Mouse (Mus musculus) A20 (cell line): ENCODE data around the gene Pi4k2b.
A peak's percentile ranks its signal among the peaks of the same experiment; 100 is the strongest.
"Not testable (repeated sequence)": the region's sequence is repeated elsewhere in the genome, so short reads cannot be mapped to it uniquely, and the experiment has no call there.

Experiments used
- DNase-seq: peaks from one replicate; pipeline ENCODE4 v3.0.0-alpha.2; 2011; ENCODE audit warnings: low read depth, low spot score

Gene Pi4k2b

DNA sequence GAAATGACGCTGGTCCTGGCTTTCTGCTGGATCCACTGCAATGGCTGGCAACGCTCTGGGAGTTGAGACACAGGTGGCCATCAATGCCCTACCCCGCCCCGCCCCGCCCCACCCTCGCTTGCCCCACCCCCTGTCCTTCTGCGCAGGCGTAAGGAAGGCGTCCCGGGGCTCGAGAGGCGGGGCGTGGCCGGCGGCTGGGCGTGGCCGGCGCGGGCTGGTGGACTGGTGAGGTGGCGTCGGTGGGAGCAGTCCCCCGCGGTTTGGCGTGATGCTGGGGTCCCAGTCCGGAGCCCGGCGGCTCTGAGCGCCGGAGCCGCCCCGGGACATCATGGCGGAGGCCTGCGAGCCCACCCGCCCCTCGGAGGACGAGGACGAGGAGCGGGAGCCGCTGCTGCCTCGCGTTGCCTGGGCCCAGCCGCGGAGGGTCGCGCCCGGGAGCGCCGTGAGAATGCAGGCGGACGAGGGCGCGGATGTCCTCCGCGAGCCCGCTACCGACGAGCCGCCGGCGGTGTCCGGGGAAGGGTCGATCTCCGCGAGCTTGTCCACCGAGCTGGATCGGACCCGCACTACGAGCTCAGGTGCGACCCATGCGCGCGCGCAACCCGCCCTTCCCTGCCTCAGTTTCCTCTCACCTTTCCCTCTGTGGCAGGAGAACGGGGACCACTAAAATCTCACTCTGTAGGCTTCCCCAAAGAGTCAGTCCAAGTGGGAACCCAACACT lies at the start of gene Pi4k2b:
TSS of gene Pi4k2b (plus strand) at position 184 of the 721 bp plus-strand sequence.
- peak; percentile 85 for DNase-seq

GRCm38 (mm10) chr5:52697291-52697690 lies 44.1 kb upstream of the Pi4k2b start:
- DNase-seq = no peak

DNA sequence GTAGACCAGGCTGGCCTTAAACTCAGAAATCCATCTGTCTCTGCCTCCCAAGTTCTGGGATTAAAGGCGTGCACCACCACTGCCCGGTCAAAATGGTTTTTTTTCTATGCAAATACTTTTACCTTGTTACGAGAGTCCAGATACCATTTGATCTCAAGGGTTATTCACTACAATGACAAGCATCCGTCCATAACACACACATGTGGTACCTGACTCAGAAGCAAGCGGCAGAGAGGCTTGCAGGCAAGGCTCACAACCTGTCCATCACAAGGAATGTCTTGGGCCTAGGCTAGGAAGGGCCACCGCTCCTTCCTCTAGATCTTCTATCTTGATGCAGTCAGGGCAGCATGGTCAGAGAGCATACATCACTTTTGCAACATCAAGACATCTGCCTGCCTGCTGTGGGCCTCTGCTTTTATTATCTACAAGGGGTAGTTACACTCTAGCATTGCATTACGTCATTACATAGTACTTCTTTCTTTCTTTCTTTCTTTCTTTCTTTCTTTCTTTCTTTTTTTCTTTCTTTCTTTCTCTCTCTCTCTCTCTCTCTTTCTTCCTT lies 43.4 kb upstream of the Pi4k2b start:
- DNase-seq = not testable (repeated sequence)

DNA sequence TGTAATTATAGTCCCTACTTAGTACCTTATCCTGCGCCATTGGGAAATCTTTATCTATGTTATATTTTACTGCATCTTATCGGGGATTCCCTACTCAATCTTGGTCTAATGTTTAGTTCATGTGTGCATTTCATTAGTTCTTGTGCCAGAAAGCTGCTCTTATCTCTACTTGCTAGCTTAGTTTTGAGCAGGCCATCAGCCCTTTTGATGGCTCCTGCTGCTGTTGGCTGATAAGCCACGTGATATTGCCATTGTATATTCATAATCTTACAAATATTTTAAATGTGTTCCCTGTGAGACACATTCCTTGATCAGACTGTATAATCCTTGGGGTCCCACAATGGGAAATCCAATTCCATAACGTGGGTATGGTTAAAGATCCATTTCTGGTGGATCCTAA lies 36.8 kb upstream of the Pi4k2b start:
- DNase-seq = no peak

GRCm38 (mm10) chr5:52712704-52713103 lies 28.7 kb upstream of the Pi4k2b start:
- no peak for DNase-seq

GRCm38 (mm10) chr5:52716742-52717448 lies 24.5 kb upstream of the Pi4k2b start:
- DNase-seq = no peak

- no peak for DNase-seq
These were observed 20.4 kb upstream of the Pi4k2b start for GRCm38 (mm10) chr5:52721003-52721402.

DNA sequence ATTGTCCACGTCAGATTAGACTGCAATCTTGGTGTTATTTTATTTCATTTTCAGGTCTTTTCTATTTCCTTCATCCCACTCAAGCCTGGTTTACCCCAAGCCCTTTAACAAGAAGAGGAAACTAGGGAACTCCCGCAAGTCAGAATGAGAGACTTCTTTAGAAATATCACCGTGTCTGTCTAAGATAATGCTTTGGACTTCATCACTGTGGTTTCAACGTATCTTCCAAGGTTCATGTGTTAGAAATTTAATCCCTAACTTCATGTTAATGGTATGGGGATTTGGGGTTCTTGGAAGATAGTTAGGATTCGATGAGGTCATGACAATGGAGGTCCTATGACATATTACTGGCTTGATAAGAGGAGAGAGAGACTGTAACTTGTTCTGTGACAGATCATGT lies 13.6 kb upstream of the Pi4k2b start:
- no peak for DNase-seq

- no peak for DNase-seq
These were observed 8.6 kb upstream of the Pi4k2b start for GRCm38 (mm10) chr5:52732811-52733210.

- DNase-seq = no peak
These were observed 5.3 kb upstream of the Pi4k2b start for GRCm38 (mm10) chr5:52736046-52736445.

- peak; percentile 75 for DNase-seq
These were observed 889 bp downstream of the Pi4k2b start for GRCm38 (mm10) chr5:52742112-52742813.

GRCm38 (mm10) chr5:52743231-52743630 lies 1.9 kb downstream of the Pi4k2b start:
- DNase-seq = no peak

DNA sequence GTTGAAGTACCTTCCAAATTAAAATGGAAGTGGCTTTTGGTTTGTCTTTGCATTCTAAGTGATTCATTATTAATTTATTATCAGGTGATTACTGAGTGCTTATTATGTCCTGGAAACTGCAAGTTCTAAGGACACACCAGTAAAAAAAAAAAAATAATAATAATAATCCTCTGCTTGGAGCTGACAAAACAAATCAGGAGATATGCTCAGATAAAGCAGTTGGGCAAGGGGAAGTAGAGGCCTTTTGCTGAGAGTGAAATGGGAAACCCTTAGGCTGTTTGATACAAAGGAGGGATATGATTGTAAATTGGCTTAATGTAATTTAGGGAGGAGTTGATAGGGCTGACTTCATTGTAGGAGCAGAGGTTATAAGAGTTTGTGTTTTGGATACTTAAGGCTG lies 5.5 kb downstream of the Pi4k2b start:
- DNase-seq = no peak

DNA sequence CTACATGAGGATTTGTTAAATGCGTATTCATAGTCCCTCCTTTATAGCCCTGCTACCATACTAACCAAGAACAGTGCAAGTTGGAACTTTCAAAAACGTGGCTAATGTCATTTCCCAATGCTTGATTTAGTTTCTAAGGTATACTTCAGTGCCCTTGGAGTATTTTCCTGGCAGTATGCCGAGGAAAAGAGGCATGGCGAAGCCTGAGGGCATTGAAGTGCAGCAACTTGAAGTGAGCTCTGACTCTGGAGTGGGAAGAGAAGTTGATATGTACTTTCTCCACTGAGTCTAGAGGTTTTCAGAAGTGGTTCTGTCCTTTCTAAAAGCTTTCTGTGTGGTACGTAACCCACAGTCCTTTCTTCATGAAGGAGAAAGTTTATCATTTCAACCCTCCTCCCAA lies 7.4 kb downstream of the Pi4k2b start:
- no peak for DNase-seq

DNA sequence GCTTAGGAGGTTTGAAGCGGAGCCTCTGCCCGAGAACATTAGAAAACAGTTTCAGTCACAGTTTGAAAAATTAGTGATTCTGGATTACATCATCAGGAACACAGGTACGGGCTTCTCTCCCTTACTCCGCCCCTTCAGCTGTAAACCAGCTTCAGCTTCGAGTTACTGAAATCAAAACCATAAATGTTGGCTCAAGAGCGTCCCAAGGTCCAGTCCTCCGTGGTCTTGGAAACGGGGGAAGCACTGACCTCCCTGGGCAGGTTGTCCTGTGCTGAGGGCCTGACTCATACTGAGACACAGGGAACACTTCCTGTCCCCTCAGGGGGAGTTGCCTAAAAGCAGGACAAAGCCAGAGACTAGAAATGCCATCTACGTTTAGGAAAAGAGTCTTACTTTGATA lies 11.8 kb downstream of the Pi4k2b start:
- DNase-seq = no peak

DNA sequence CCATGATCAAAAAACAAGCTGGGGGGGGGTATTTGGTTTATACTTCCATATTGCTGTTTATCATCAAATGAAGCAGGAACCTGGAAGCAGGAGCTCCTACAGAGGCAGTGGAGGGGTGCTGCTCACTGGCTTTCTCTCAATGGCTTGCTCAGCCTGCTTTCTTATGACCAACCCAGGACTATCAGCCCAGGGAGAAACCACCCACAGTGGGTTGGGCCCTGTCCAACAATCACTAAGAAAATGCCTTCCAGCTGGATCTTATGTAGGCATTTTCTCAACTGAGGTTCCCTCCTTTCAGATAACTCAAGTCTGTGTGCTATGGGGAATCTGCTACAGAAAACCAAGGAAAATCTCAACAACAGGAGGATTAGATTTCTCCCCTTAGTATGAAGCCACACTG lies 12.8 kb downstream of the Pi4k2b start:
- DNase-seq = no peak

GRCm38 (mm10) chr5:52755337-52755736 lies 14.0 kb downstream of the Pi4k2b start:
- DNase-seq = no peak

- DNase-seq = no peak
These were observed 14.6 kb downstream of the Pi4k2b start for GRCm38 (mm10) chr5:52755989-52756388.

DNA sequence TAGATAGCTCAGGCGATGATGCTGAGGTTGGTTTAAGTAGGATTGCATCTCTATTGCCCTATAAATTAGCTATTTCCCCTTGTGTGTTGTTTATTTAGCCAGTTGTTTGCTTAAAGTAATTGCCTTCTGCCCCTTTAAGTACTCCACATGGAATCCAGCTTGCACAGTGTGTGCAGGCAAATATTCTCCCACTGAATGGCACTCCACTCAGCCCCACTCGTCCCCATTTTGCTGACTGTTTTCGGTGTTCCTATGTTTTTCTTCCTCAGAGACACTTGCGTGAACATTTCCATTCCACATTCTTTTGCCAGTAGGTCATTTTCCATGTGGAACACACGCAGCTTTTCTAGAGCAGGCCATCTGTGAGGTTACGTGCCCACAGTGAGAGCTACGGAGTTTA lies 21.2 kb downstream of the Pi4k2b start:
- no peak for DNase-seq

DNA sequence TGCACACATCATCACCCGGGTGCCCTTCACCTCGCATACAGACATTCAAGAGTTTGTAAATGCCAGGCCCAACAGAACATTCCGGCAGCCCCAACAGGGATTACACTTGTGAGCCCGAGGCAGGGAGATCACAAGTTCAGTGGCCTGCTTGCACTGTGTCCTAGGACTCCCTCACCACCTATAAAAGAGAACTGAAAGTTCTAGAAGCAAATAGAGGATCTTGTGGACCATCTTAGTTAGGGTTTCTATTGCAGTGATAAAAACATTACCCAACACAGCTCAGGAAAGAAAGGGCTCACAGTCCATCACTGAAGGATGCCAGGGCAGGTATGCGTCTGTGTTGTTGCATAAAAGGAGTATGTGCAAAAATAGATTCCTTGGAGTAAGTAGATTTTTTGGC lies 32.9 kb downstream of the Pi4k2b start:
- DNase-seq = no peak

GRCm38 (mm10) chr5:52775237-52775636 lies 33.9 kb downstream of the Pi4k2b start, which contains the start of gene Zcchc4:
Gene Zcchc4 (plus strand): TSS chr5:52775409.
- no peak for DNase-seq
